Mouse (Mus musculus): Measurements from ENCODE around the gene Ttc7. TPM values are rescaled to one million over a fixed set of nuclear protein-coding genes. Genes with fewer than 3 reads are reported as not detected.

Ttc7 gene
- total and polyA plus RNA-seq, 3 experiments: 22.8 to 42.4 TPM; not detected in 1

- Histone ChIP-seq H3K9me3 (replicated peaks; ENCODE audit: insufficient read depth, low read length) (no peaks in the 10 kb centered on the region), H3K9ac (ENCODE audit: control insufficient read depth, low read depth, low read length, poor library complexity, severe bottlenecking) (no peak overlapping the region), H3K4me1 (ENCODE audit: control insufficient read depth in 1 of 2, insufficient read depth in 2 of 2, low read length in 2 of 2) (no peaks in the 10 kb centered on the region), H3K27me3 (ENCODE audit: control insufficient read depth in 1 of 2, insufficient read depth in 2 of 2, low read length in 2 of 2) (no peaks in the 10 kb centered on the region), H3K27ac (ENCODE audit: control insufficient read depth, low read depth, low read length) (no peak overlapping the region), H3K79me2 (ENCODE audit: control insufficient read depth, insufficient read depth, low read length, poor library complexity) (no peaks in the 10 kb centered on the region), H3K36me3 (ENCODE audit: control insufficient read depth in 1 of 2, insufficient read depth in 2 of 2, low read length in 2 of 2) (no peaks in the 10 kb centered on the region; a peak in 1 of 4 replicates), H3K4me3 (ENCODE audit: control insufficient read depth in 1 of 2, insufficient read depth in 1 of 2, low read depth in 2 of 2, low read length in 2 of 2) (no peak overlapping the region)
- no peak for DNase-seq (ENCODE audit: low read depth, low spot score)
- TF ChIP-seq CHD2 (IDR thresholded peaks at IDR 0.05; ENCODE audit: low read length) (no peak), ETS1 (IDR thresholded peaks at IDR 0.05; ENCODE audit: low read depth, low read length) (no peak), POLR2AphosphoS2 (IDR thresholded peaks at IDR 0.05; ENCODE audit: low read length) (no peak), TBP (IDR thresholded peaks at IDR 0.05; ENCODE audit: low read depth, low read length) (no peak), CHD1 (IDR thresholded peaks at IDR 0.05; ENCODE audit: low read depth, low read length) (no peak), UBTF (IDR thresholded peaks at IDR 0.05; ENCODE audit: borderline replicate concordance, insufficient read depth, low read depth, low read length) (no peak), ZMIZ1 (IDR thresholded peaks at IDR 0.05; ENCODE audit: low read depth, low read length) (no peak), EP300 (IDR thresholded peaks at IDR 0.05; ENCODE audit: low read depth in 1 of 2, low read length in 2 of 2) (no peak), KAT2A (conservative IDR thresholded peaks at IDR 0.05; ENCODE audit: low read depth, low read length) (no peak), HCFC1 (IDR thresholded peaks at IDR 0.05; ENCODE audit: low read depth, low read length) (no peak), CTCF (IDR thresholded peaks at IDR 0.05 in 2 of 3, conservative IDR thresholded peaks at IDR 0.05 in 1 of 3; ENCODE audit: control insufficient read depth in 1 of 3, insufficient read depth in 1 of 3, low read depth in 2 of 3, low read length in 3 of 3, poor library complexity in 1 of 3, severe bottlenecking in 1 of 3) (no peak), SMC3 (IDR thresholded peaks at IDR 0.05; ENCODE audit: low read depth, low read length) (no peak), NELFE (IDR thresholded peaks at IDR 0.05; ENCODE audit: low read depth, low read length) (no peak), RCOR1 (IDR thresholded peaks at IDR 0.05; ENCODE audit: low read depth, low read length) (no peak), GABPA (IDR thresholded peaks at IDR 0.05; ENCODE audit: low read depth, low read length) (no peak), GATA1 (IDR thresholded peaks at IDR 0.05; ENCODE audit: low read depth, low read length) (no peak), RAD21 (IDR thresholded peaks at IDR 0.05; ENCODE audit: low read depth, low read length) (no peak)
These were observed 55.0 kb downstream of the Ttc7 start for GRCm38 (mm10) chr17:87337683-87338082.

- H3K36me3 ChIP-seq (ENCODE audit: control insufficient read depth in 1 of 2, insufficient read depth in 2 of 2, low read length in 2 of 2): no peaks in the 10 kb centered on the region; a peak in 1 of 4 replicates
- no peaks in the 10 kb centered on the region for H3K9me3 ChIP-seq (replicated peaks; ENCODE audit: insufficient read depth, low read length)
- H3K27ac ChIP-seq (ENCODE audit: control insufficient read depth, low read depth, low read length): no peak overlapping the region
- TF ChIP-seq MAFK (IDR thresholded peaks at IDR 0.05; ENCODE audit: borderline replicate concordance, low read depth, low read length) (no peak), NELFE (IDR thresholded peaks at IDR 0.05; ENCODE audit: low read depth, low read length) (no peak), MAZ (IDR thresholded peaks at IDR 0.05; ENCODE audit: low read depth, low read length) (no peak), SIN3A (IDR thresholded peaks at IDR 0.05; ENCODE audit: low read length) (no peak), ZMIZ1 (IDR thresholded peaks at IDR 0.05; ENCODE audit: low read depth, low read length) (no peak), JUND (IDR thresholded peaks at IDR 0.05; ENCODE audit: low read depth, low read length) (no peak), USF1 (IDR thresholded peaks at IDR 0.05; ENCODE audit: low read depth, low read length) (no peak), CHD1 (IDR thresholded peaks at IDR 0.05; ENCODE audit: low read depth, low read length) (no peak), MEF2A (IDR thresholded peaks at IDR 0.05; ENCODE audit: extremely low read depth, insufficient replicate concordance, low read depth, low read length, poor library complexity, severe bottlenecking) (no peak), POLR2A (IDR thresholded peaks at IDR 0.05; ENCODE audit: control insufficient read depth in 1 of 2, insufficient read depth in 1 of 2, low read depth in 1 of 2, low read length in 2 of 2, poor library complexity in 1 of 2) (no peak), POLR2AphosphoS2 (IDR thresholded peaks at IDR 0.05; ENCODE audit: low read length) (no peak), TBP (IDR thresholded peaks at IDR 0.05; ENCODE audit: low read depth, low read length) (no peak), ZNF384 (IDR thresholded peaks at IDR 0.05; ENCODE audit: low read depth, low read length) (no peak), RCOR1 (IDR thresholded peaks at IDR 0.05; ENCODE audit: low read depth, low read length) (no peak), MXI1 (IDR thresholded peaks at IDR 0.05; ENCODE audit: low read depth, low read length) (no peak), E2F4 (IDR thresholded peaks at IDR 0.05; ENCODE audit: borderline replicate concordance, low read depth, low read length) (no peak), BHLHE40 (IDR thresholded peaks at IDR 0.05; ENCODE audit: borderline replicate concordance, low read depth, low read length) (no peak), RAD21 (IDR thresholded peaks at IDR 0.05; ENCODE audit: low read depth, low read length) (no peak), ETS1 (IDR thresholded peaks at IDR 0.05; ENCODE audit: low read depth, low read length) (no peak)
- DNase-seq (ENCODE audit: low read depth, low spot score): no peak
- H3K9ac ChIP-seq (ENCODE audit: control insufficient read depth, low read depth, low read length, poor library complexity, severe bottlenecking): no peak overlapping the region
- H3K4me1 ChIP-seq (ENCODE audit: control insufficient read depth in 1 of 2, insufficient read depth in 2 of 2, low read length in 2 of 2): no peaks in the 10 kb centered on the region; a peak in 1 of 4 replicates
- H3K79me2 ChIP-seq (ENCODE audit: control insufficient read depth, insufficient read depth, low read length, poor library complexity): no peaks in the 10 kb centered on the region
- no peaks in the 10 kb centered on the region for H3K27me3 ChIP-seq (ENCODE audit: control insufficient read depth in 1 of 2, insufficient read depth in 2 of 2, low read length in 2 of 2)
- H3K4me3 ChIP-seq (ENCODE audit: control insufficient read depth in 1 of 2, insufficient read depth in 1 of 2, low read depth in 2 of 2, low read length in 2 of 2): no peak overlapping the region
These were observed 56.4 kb downstream of the Ttc7 start for GRCm38 (mm10) chr17:87339122-87339521.

All from MEL (cell line).